Mouse (Mus musculus) lung, embryonic 16.5 days (tissue): Measurements from ENCODE around the gene Maml2. TPM values are rescaled to one million over a fixed set of nuclear protein-coding genes. Genes with fewer than 3 reads are reported as not detected.

Experiments used
- ATAC-seq: fragments of 200-750 bp; cut with Nextera tagmentation; 2 replicates; pipeline ENCODE4 v1.8.0; 2017; ENCODE audit warnings: low read depth, mild to moderate bottlenecking, moderate library complexity
- H3K27ac ChIP-seq: fragments of 300-500 bp; sonication (generic); 2 replicates; pipeline ENCODE4 v1.5.1; 2014; ENCODE audit warnings: mild to moderate bottlenecking, control low read depth, low read length
- H3K27me3 ChIP-seq: fragments of 300-500 bp; sonication (generic); 2 replicates; pipeline ENCODE4 v1.6.1; 2014; ENCODE audit warnings: low read depth, low read length, mixed read lengths; ENCODE audit not compliant: control insufficient read depth, insufficient read depth
- H3K36me3 ChIP-seq: fragments of 300-500 bp; sonication (generic); 2 replicates; pipeline ENCODE4 v1.6.1; 2014; ENCODE audit warnings: low read length; ENCODE audit not compliant: control insufficient read depth, insufficient read depth
- H3K4me1 ChIP-seq: fragments of 300-500 bp; sonication (generic); replicated peaks from 2 replicates; pipeline ENCODE4 v1.6.1; 2014; ENCODE audit warnings: low read length, mixed read lengths; ENCODE audit not compliant: control insufficient read depth, insufficient read depth
- H3K4me2 ChIP-seq: fragments of 300-500 bp; sonication (generic); 2 replicates; pipeline ENCODE4 v1.6.1; 2014; ENCODE audit warnings: low read depth, low read length, control low read depth
- H3K4me3 ChIP-seq: fragments of 300-500 bp; sonication (generic); 2 replicates; pipeline ENCODE4 v1.5.1; 2014; ENCODE audit warnings: mild to moderate bottlenecking, low read length, control low read depth
- H3K9ac ChIP-seq: fragments of 300-500 bp; sonication (generic); 2 replicates; pipeline ENCODE4 v1.6.1; 2014; ENCODE audit warnings: low read length, control low read depth
- H3K9me3 ChIP-seq: fragments of 300-500 bp; sonication (generic); 2 replicates; pipeline ENCODE4 v1.6.1; 2016; ENCODE audit warnings: low read length; ENCODE audit not compliant: control insufficient read depth
- WGBS: fragments of 180-500 bp; shearing (Covaris S2); extraction: QIAGEN DNeasy Blood & Tissue Kit; methylation state at CpG from one replicate; pipeline ENCODE4 v1.1.7; 2014; 5-methylcytosine and 5-hydroxymethylcytosine counted together
- polyA plus RNA-seq: library from polyadenylated mRNA; unstranded; fragments of >200 nt; fragmentation: Nextera tagmentation; extraction: Ambion mirVana; gene quantifications from 2 replicates; pipeline ENCODE4 v1.2.1, GENCODE M21; 2015

Maml2 gene
- polyA plus RNA-seq, 1 experiment from 2014 or later, result 15.3 TPM

DNA sequence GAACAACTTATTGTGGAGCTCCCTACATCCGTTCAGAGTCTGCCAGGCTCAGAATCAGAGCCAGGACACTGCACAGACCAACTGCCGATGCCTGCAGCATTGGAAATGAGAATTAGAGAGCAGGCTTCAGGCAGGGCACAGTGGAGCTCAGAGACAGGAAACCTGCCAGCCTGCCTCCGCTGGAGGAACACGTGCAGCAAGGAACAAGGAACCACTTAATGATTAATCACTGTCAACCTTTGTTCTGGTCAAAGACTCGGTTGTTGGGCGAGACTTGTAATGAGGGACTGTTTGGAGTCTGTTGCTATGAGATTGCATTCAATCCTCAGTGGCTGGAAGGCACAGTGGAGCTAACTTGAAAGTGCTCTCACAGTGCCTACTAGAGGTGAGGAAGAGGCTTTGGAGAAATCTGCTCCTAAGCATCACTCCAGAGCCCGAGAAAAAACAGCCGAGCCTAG lies 383.9 kb downstream of the Maml2 start:
- Histone ChIP-seq H3K4me2 (no peak overlapping the region), H3K27ac (peak overlapping the region; percentile 40), H3K9ac (no peak overlapping the region), H3K4me3 (no peak overlapping the region), H3K27me3 (no peaks in the 10 kb centered on the region), H3K9me3 (no peaks in the 10 kb centered on the region), H3K4me1 (peaks cover 2% of the 10 kb centered on the region), H3K36me3 (no peaks in the 10 kb centered on the region)
- ATAC-seq, result peak; percentile 80
- 9% methylated on average over 8 of the region's 8 CpGs for WGBS

DNA sequence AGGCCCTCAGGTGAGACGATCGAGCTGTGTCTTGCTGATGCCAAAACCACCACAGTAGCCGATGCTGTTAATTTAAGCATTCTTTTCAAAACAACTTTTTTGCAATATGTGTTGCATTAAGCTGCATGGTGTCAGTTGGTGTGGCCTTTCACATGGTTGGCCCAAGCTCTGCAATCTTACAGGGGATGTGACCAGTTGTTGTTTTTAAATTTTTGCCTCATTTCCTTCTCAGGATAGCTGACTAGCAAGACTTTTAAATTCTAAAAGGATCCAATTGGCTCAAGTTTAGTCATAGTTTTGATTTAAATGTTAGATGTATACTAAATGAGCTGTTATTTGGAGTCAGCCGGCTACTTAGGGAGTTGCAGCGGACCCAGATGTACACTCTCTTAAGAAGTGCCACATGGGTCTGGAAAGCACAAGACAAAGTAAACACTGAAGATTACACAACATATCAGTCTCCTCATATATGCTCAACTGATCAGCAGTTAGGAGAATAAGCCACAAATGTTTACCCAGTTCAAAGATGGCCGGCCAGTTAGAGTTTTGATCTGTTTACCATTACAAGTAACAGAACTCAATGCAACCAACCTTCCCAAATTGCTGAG lies 386.7 kb downstream of the Maml2 start:
- H3K36me3 ChIP-seq, result no peaks in the 10 kb centered on the region
- H3K9ac ChIP-seq, result no peak overlapping the region
- no peak overlapping the region for H3K4me3 ChIP-seq
- H3K4me1 ChIP-seq, result peaks cover 2% of the 10 kb centered on the region
- WGBS, result 55% methylated on average over 6 of the region's 6 CpGs
- H3K4me2 ChIP-seq, result no peak overlapping the region
- ATAC-seq, result peak; percentile 90
- peak overlapping the region; percentile 51 for H3K27ac ChIP-seq
- H3K27me3 ChIP-seq, result no peaks in the 10 kb centered on the region
- no peaks in the 10 kb centered on the region for H3K9me3 ChIP-seq

DNA sequence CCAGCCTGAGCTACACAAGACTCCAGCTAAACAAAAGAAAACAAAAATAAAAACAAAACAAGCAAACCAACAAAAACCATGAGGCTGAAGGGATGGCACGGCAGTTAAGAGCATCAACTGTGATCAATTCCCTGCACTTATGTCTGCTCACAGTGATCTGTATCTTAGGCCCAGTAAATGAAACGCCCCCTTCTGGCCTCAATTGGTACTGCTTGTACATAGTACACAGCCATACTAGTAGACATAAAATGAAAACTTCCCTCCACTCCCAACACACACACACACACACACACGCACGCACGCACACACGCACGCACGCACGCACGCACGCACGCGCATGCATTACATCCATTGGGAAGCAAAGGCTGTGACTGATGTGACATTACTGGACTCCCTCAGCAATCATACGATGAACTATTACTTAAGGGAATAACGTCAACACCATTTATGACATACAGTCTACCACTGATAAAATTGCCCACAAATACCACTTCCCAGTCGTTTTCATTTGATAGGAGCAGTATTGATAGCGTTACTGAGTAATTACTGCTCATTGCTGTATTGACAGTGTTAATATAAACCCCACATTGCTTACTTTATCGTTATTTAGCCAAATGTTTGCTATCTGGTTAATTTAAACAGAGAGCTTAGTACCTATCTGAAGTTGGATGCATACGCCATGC lies 389.4 kb downstream of the Maml2 start:
- peaks cover 5% of the 10 kb centered on the region for H3K4me1 ChIP-seq
- no peak overlapping the region for H3K4me3 ChIP-seq
- ATAC-seq, result no peak
- no peaks in the 10 kb centered on the region for H3K36me3 ChIP-seq
- H3K27ac ChIP-seq, result no peak overlapping the region
- H3K27me3 ChIP-seq, result no peaks in the 10 kb centered on the region
- H3K9me3 ChIP-seq, result no peaks in the 10 kb centered on the region
- H3K4me2 ChIP-seq, result no peak overlapping the region
- 83% methylated on average over 19 of the region's 19 CpGs for WGBS
- H3K9ac ChIP-seq, result no peak overlapping the region

DNA sequence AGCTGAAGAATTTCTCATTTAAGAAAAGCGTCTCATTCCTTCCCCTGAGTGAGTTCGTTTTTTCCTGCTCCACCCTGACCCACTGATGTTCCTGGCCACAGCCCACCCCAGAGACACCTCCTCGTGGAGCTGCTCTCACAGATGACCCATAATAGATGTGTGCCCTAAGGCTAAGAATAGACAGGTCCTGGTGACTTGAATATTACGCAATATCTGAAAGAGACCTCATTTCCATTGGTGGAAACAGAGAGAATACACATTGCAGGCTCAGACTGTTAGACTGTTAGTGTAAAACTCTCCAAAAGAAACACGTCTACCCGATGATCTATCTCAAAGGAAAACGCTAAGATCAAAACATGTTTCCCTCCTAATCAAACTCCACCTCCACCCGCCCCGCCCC lies 391.2 kb downstream of the Maml2 start:
- ATAC-seq, result no peak
- Histone ChIP-seq H3K27ac (no peak overlapping the region), H3K27me3 (no peaks in the 10 kb centered on the region), H3K9ac (no peak overlapping the region), H3K4me2 (no peak overlapping the region), H3K9me3 (no peaks in the 10 kb centered on the region), H3K36me3 (no peaks in the 10 kb centered on the region), H3K4me1 (peaks cover 5% of the 10 kb centered on the region), H3K4me3 (no peak overlapping the region)
- 63% methylated on average over 9 of the region's 9 CpGs for WGBS

DNA sequence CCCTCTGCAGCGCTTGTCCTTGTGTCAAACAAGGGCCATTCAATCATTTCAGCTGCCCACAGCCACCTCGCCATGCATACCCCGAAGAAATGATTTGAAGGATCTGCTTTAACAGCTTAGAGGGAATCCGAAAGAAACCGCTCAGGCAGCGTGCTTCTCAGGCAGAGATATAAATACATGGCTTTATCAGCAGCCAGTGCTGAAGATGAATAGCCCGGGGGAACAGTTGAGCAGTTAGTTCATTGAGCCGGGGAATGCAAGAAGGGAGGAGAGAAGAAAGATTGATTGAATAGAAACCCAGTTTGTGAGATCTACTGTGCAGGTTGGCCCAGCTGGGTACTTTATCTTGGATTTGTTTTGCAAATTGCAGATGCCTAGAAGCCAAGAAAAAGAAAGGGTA lies 392.6 kb downstream of the Maml2 start:
- ATAC-seq, result no peak
- Histone ChIP-seq H3K4me3 (no peak overlapping the region), H3K9me3 (no peaks in the 10 kb centered on the region), H3K27me3 (no peaks in the 10 kb centered on the region), H3K4me2 (no peak overlapping the region), H3K9ac (no peak overlapping the region), H3K4me1 (peaks cover 13% of the 10 kb centered on the region), H3K36me3 (no peaks in the 10 kb centered on the region), H3K27ac (peak overlapping the region; percentile 47; the same call in 1 of the 2 replicates)
- 29% methylated on average over 8 of the region's 8 CpGs for WGBS

DNA sequence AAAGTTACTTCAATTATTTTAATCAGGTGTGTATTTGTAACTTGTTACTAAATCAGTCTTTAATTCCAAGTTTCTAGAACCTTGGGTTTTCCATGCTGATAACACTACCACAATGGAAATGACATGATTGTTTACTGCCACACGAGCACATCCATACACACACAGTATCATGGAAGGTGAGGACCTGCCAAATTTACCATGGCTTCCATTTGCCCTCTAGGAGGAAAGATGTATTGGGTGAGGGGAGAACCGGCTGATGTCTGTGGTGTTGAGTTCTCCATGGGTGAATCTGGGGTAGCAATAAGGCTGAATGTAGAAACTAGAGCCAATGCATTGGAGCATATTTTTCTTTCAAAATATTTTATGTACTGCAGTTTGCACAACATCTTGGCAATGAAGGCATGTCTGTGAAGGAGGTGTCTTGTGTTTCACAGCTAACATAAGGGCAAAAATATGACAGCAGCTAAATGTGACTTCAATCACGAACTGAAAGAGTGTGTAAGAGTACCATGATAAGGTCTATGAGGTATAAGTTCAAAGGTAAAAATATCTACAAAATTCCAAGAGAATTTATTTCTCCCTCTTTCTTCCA lies 396.0 kb downstream of the Maml2 start:
- Histone ChIP-seq H3K27me3 (no peaks in the 10 kb centered on the region), H3K9me3 (no peaks in the 10 kb centered on the region), H3K27ac (peak overlapping the region; percentile 83), H3K4me3 (no peak overlapping the region), H3K4me1 (peaks cover 26% of the 10 kb centered on the region), H3K9ac (no peak overlapping the region), H3K4me2 (peak overlapping the region; percentile 7; the same call in 1 of the 2 replicates), H3K36me3 (no peaks in the 10 kb centered on the region)
- 49% methylated on average over 3 of the region's 3 CpGs for WGBS
- ATAC-seq, result peak; percentile 60

DNA sequence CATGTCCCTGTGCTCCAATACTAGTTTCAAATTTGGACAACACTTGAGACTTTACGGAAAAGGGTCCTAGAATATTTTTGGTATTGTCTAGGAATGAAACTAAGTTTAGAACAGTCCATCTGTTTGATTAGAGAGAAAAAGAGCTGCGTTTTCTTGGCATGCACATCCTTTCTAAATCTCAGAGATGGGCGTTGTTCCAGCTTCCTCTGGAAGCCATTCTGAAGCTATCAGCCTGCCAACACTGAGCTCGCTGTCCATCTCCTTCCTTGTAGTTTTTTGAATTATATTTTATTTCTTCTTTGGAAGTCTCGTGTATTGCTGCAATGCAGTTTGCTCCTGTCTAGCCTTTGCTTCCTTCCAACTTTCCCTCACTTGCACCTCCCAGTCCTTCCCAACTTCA lies 396.5 kb downstream of the Maml2 start:
- Histone ChIP-seq H3K36me3 (no peaks in the 10 kb centered on the region), H3K9ac (no peak overlapping the region), H3K27me3 (no peaks in the 10 kb centered on the region), H3K4me2 (no peak overlapping the region), H3K9me3 (no peaks in the 10 kb centered on the region), H3K4me3 (no peak overlapping the region), H3K4me1 (peaks cover 26% of the 10 kb centered on the region), H3K27ac (peak overlapping the region; percentile 83)
- ATAC-seq, result peak; percentile 85
- WGBS, result 34% methylated on average over 5 of the region's 5 CpGs

DNA sequence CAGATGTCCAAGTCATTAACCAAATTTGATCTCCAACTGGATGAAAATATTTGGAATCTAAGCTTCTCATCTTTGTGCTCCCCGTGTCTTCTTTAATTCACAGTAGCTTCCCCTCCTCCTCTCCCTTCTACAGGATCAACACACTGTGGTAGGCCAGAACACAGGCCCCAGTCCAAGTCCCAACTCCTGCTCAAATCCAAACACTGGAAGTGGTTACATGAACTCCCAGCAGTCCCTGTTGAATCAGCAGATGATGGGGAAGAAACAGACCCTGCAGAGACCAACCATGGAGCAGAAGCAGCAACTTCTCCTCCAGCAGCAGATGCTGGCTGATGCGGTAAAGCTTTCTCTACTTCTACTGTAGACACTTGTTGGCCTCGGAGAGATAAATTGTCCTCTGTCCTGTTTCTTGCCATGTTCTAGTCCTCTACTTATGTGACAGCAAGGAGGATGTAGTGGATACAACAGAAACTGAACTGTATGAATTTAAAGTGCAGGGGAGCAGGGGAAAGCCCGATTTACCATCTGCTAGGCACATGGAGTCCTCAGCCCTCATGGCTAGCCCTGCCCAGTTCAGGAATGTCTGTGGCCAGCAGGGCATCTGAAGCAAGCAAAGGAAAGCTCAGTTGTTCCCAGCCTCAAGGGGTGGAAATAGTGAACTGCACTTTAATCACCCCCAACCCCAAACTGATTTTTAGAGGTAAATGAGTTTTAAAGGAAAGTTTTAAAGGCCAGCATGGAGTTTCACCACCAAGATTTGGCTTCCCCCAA lies 399.5 kb downstream of the Maml2 start:
- Histone ChIP-seq H3K9ac (no peak overlapping the region), H3K27me3 (no peaks in the 10 kb centered on the region), H3K9me3 (no peaks in the 10 kb centered on the region), H3K4me3 (no peak overlapping the region), H3K4me1 (peaks cover 24% of the 10 kb centered on the region), H3K36me3 (peaks cover 2% of the 10 kb centered on the region; the same call in 1 of the 2 replicates), H3K27ac (peak overlapping the region; percentile 51), H3K4me2 (no peak overlapping the region)
- 73% methylated on average over 4 of the region's 4 CpGs for WGBS
- peak; percentile 36; the same call in 1 of the 2 replicates for ATAC-seq

DNA sequence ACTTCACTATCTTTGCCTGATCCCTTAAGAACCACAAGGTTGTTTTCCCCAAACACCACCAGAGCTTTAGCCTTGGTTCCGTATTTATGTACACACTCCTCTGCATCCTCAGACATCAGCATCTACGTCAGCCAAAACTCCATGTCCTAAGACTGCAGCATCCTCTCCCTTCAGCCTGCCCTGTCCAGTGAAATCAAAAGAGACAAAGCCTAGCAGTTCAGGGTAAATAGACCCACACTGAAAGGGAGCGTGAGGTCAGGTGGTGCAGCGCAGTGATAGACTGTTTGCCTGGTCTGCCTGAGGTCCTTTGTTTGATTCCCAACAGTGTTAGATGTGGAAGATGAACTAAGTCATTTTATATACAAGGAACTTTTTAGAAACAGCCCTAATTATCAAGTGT lies 400.1 kb downstream of the Maml2 start:
- Histone ChIP-seq H3K9ac (no peak overlapping the region), H3K4me2 (no peak overlapping the region), H3K36me3 (peaks cover 4% of the 10 kb centered on the region; the same call in 1 of the 2 replicates), H3K27ac (no peak overlapping the region), H3K4me1 (peaks cover 24% of the 10 kb centered on the region), H3K27me3 (no peaks in the 10 kb centered on the region), H3K9me3 (no peaks in the 10 kb centered on the region), H3K4me3 (no peak overlapping the region)
- WGBS, result 92% methylated on average over 4 of the region's 4 CpGs
- no peak for ATAC-seq
